Mouse (Mus musculus) yolk sac, embryonic 10.5 days (tissue): ENCODE results near the gene Sbk3.

Experiments
- DNase-seq: peaks from one replicate; pipeline ENCODE4 v3.0.0-alpha.2; 2017; ENCODE audit warnings: low spot score

Gene Sbk3

GRCm38 (mm10) chr7:4993347-4993998 lies 22.5 kb upstream of the Sbk3 start:
- no peak for DNase-seq

GRCm38 (mm10) chr7:4988250-4988649 lies 17.3 kb upstream of the Sbk3 start:
- DNase-seq, result no peak

DNA sequence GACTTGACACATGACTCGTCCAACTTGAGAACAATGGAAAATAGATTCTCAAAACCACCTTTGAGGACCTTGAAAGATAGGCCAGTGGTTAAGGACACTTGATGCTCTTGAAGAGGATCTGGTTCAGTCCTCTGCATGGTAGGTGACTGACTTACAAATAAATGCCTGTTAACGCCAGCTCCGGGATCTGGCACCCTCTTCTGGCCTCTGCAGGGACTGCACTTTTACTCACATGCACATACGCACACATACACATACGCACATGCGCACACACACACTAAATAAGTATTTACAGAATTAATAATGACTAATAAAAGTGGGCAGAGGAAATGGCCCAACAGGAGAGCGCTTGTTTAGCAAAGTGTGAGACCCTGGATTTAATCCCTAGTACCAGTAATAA lies 5.9 kb upstream of the Sbk3 start:
- no peak for DNase-seq

- DNase-seq, result no peak
Observed at GRCm38 (mm10) chr7:4975455-4975854, 4.5 kb upstream of the Sbk3 start.

GRCm38 (mm10) chr7:4972321-4973047 lies 1.5 kb upstream of the Sbk3 start:
- no peak for DNase-seq

GRCm38 (mm10) chr7:4971710-4972109 lies 742 bp upstream of the Sbk3 start:
- no peak for DNase-seq

GRCm38 (mm10) chr7:4964988-4965387 lies 6.0 kb downstream of the Sbk3 start:
- no peak for DNase-seq

GRCm38 (mm10) chr7:4964272-4964671 lies 6.7 kb downstream of the Sbk3 start, which contains the start of gene Sbk2:
TSS of gene Sbk2 (minus strand) at chr7:4964406.
- peak; percentile 18 for DNase-seq

DNA sequence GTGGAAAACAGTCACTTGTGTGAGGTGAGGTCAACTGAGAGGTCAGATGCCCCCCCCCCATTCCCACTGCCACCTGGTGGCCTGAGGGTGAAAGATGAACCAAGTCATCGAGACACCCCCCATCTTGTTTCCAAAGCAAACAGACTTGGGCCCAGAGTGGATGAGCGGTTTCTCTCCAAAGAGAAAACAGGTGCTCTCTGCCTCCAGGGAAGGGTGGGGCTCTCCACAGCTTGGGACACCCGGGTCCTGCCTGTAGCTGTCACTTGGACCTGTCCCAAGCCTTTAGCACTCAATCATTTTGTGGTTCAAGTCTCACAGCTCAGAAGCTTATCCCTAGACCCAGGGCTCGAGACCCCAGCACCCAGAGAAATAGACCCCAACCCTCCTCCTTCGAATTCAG lies 7.4 kb downstream of the Sbk3 start:
- DNase-seq, result no peak

DNA sequence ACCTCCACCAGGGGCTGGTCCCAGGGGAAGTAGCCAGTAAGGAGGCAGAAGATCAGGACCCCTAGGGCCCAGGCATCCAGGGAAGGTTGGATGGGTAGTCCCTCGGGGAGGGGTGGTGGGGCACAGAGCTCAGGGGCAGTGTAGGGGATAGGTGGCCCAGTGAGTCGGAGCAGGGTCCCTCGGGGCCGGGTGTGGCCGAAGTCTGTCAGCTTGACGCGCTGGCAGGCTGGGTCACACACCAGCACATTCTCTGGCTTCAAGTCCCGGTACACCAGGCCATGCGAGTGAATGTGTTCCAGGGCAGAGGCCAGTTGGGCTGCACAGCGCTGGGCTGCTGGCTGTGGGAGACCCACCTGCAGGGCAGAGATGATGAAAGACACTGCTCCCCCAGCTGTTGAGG lies 13.6 kb downstream of the Sbk3 start:
- DNase-seq, result no peak

DNA sequence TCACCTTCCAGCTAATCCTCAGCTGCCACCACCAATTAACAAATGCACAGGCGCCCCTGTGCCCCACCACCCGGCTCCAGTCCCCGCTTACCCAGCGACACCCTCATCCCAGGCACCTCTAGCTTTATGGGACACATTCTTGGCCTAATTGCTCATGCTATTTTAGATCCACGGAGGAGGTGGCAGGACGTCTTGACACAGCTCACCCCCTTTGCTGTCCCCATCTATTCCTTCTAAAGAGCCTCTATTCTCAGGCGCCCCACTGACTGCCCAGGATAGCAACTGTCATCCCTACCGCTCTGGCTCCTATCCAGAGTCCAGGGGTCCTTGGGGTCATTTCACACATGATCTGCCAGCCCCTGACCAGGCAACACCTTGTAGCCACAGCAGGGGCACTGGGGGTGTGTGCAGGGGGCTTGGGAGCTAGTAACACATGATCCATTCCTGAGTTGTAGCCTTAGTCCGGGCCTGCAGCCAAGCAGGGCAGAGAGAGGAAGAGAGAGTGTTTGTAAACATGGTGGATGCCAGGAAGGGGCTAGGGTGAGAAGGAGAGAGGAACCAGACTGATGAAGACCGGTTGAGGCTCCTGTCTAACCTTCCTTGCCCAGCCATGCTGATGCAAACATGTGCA lies 17.0 kb downstream of the Sbk3 start:
- DNase-seq, result no peak

- DNase-seq, result no peak
Observed at GRCm38 (mm10) chr7:4950561-4951342, 20.2 kb downstream of the Sbk3 start.

GRCm38 (mm10) chr7:4948386-4948785 lies 22.6 kb downstream of the Sbk3 start:
- no peak for DNase-seq

DNA sequence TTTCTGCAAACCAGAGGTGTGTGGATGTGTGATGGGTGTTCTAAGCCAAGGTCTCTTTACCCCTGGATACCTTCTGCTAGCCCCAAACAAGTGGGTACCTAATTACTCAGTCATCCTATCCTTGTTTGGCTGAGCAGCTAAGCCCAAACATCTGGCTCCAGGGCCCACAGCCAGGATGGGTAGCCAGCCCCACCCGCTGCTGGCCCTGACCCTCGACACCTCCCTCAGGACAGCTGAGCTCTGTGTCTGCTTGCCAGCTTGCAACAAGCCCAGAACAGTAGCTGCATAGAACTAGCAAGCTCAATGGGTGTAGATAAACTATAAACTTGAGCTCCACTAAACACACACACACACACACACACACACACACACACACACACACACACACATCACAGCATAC lies 23.1 kb downstream of the Sbk3 start:
- DNase-seq, result no peak

DNA sequence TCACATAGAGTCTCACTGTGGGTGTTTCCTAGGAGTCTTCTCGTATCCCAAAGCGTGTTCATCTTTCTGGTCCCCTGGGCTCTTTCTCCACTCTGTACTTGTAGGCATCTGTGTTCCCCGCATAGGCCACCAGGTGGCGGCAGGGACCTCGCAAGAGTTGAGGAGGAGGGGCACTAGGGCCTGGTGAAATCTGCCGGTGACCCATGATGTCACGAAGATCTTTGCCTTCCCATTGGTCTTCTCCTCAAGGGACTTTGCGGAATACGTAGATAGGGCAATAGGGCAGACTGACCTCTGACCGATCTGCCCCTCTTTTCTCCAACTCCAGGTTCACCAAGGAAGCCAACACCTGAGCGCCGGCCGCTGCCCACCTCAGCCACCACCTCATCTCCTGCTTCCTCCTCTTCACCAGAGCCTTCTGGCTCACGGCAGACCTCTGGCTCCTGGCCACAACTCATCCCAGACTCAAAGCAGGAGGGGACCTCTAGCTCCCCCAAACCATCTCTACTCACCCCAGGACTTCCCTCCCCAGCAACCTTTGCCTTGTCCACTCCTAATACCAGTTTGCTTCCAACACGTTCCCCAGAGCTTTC lies 27.6 kb downstream of the Sbk3 start:
- DNase-seq, result peak; percentile 85

DNA sequence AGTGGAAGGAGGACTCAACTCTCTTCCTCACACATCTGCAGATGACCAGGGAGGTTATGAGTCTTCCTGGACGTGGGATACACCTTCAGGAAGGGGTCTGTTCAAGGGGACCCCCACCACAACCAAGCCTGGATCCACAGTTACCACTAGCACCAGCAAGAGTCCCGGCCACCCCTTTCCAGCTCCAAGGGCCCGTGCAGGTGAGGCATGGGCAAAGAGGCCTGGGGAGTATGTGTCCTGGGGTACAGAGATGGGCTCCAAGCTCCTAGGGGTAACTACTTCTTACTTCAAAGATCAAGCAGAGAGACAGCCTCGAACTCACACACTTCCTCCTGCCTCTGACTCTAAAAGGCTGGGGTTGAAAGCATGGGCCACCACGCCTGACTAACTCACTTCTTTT lies 28.3 kb downstream of the Sbk3 start:
- no peak for DNase-seq

DNA sequence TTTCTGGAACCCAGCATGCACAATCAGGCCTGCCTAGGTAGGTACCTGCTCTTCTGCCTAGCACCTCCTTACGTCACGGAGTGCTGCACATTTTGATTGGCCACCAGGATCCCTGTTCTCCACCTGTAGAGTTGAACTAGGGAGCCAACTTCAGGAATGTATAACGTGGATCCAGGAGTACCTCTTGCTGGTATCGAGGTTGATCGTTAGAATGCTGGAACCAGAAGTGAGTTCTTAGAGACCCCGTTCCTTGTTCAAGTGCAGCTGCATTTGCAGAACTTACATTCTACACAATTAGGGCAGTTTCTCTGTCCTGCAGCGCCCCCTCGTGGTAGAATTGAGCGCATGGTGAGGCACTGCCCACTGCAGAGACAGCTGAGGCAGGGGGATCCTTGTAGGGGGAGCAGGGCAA lies 30.9 kb downstream of the Sbk3 start:
- peak; percentile 61 for DNase-seq

DNA sequence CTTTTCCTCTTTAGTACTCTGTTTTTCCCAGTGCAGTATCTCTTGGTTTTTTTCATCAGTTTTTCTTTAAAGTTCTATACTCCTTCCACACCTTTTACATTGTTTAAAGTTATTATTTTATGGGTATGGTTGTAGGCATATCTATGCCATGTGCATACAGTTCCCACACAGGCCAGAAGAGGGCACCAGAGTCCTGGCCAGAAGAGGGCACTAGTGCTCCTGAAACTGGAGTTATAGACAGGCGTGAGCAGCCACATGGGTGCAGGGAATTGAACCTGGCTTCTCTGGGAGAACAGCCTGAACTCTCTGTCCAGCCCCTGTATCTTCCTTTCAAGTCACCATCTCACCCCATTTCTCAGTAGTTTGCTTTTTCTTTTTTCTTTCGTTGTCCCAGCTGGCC lies 32.5 kb downstream of the Sbk3 start:
- no peak for DNase-seq

DNA sequence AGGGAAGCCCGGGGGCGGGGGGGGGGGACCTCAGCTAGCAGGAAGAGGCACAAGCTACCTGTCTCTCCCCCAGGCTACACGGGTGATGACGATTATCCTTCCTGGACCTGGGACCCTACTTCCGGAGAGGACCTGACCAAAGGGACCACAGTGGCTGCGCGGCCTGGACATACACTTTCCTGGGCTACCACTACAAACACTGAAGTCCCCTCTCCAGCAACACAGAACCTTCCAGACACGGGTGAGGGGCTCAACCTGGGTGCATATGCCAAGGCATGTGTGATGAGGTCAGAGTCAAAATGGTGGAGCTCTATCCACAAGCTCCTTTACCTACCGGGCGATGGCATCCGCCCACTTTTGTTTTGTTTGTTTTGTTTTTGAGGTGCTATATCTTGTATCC lies 33.6 kb downstream of the Sbk3 start:
- no peak for DNase-seq

- no peak for DNase-seq
Observed at GRCm38 (mm10) chr7:4936832-4937231, 34.1 kb downstream of the Sbk3 start.

DNA sequence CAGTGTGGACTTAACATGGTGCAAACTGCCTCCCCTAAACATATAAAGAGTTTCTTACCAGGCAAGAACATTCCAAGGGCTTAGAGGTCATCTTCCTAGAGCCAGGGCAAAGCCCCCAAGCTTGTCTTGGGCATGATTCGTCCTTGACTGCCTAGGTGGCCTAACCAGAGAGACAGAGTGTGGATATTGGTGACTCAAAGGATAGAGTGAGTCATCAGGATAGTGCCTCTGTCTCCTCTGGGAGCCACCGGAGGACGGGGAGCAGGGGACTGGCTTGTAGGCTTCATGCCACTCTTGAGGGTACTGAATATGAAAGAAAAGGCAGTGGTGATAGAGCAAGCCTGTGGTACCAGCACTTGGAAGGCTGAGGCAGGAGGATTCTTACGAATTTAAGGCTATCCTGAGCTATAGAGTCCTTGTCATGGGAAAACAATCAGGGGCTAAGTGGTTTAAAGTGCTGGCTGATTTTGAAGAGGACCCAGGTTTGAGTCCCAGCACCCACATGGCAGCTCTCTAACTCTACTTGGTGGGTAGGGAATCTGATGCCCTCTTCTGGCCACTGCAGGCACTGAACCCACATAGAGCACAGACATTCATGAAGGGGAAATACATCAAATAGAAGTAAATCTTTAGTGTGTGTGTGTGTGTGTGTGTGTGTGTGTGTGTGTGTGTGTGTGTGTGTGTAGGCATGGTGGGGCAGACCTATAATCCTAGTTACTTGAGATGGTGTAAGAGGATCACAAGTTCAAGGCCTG lies 36.6 kb downstream of the Sbk3 start:
- DNase-seq, result no peak
